ENCODE assay signal across 9 mouse cellular contexts in the genomic region with DNA sequence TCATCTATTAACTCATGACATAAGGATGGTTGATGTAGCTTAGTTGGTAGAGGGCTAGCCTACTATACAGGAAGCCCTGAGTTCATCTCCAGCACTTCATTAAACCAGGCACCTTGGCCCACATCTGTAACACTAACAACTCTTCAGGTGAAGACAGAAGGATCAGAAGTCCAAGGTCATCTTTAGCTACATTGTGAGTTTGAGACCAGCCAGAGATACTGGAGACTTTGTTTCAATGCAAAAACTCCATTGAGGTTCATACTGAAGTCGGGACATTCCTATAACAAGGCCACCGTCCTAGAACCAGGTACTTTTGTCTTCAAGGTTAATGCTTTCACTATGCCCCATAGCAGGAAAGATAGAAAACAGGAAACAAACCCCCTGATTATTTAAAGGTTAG. TPM values are rescaled to one million over a fixed set of nuclear protein-coding genes. Genes with fewer than 3 reads are reported as not detected.
DNase-seq lines count a peak whose midpoint lies in the region; ATAC-seq lines count a peak whose summit lies in the region.
"Had no signal": no experiment of that assay in that cellular context is flagged by ENCODE, and none has a peak within 500 bp of the region (broad histone marks: within the 10 kb centered on the region; RNA-seq: fewer than 3 reads in every experiment).

No protein-coding gene starts in this region.

- DNase-seq in hindbrain, embryonic 10.5 days (ENCODE audit: low spot score), result no peak
- no peak for DNase-seq in hindbrain, embryonic 11.5 days (ENCODE audit: low spot score)
- peak; percentile 23 for DNase-seq in ZHBTc4 (ENCODE audit: low read depth, low spot score)
- no peak for DNase-seq in frontal cortex, adult 2 months (ENCODE audit: extremely low spot score in 1 of 2, low spot score in 1 of 2)
- DNase-seq in thymus, postnatal 0 days (ENCODE audit: low spot score), result no peak
- no peak for DNase-seq in frontal cortex, postnatal 14 days (ENCODE audit: low spot score in 2 of 2)

- no peak overlapping the region for H3K4me2 ChIP-seq in hindbrain, embryonic 11.5 days (replicated peaks; ENCODE audit: low read depth, low read length)
- H3K4me2 ChIP-seq in hindbrain, embryonic 15.5 days, result peak overlapping the region; percentile 97
- peak overlapping the region; percentile 87; the same call in 1 of the 2 replicates for H3K4me2 ChIP-seq in midbrain, embryonic 12.5 days (replicated peaks)

- H3K9ac ChIP-seq in hindbrain, embryonic 11.5 days (ENCODE audit: low read depth, low read length), result no peak overlapping the region
- no peak overlapping the region for H3K9ac ChIP-seq in hindbrain, embryonic 15.5 days
- H3K9ac ChIP-seq in midbrain, embryonic 12.5 days (replicated peaks), result no peak overlapping the region

- WGBS in hindbrain, embryonic 10.5 days, result 84% methylated on average over 2 of the region's 2 CpGs
- 89% methylated on average over 2 of the region's 2 CpGs for WGBS in hindbrain, embryonic 11.5 days
- 84% methylated on average over 2 of the region's 2 CpGs for WGBS in hindbrain, embryonic 15.5 days
- 81% methylated on average over 2 of the region's 2 CpGs for WGBS in midbrain, embryonic 12.5 days

- H3K4me1 ChIP-seq in hindbrain, embryonic 10.5 days (replicated peaks), result peaks cover 29% of the 10 kb centered on the region
- peaks cover 3% of the 10 kb centered on the region; the same call in 1 of the 2 replicates for H3K4me1 ChIP-seq in hindbrain, embryonic 11.5 days (replicated peaks; ENCODE audit: control insufficient read depth, insufficient read depth, low read length)
- peaks cover 23% of the 10 kb centered on the region for H3K4me1 ChIP-seq in hindbrain, embryonic 15.5 days (replicated peaks)
- peaks cover 11% of the 10 kb centered on the region for H3K4me1 ChIP-seq in midbrain, embryonic 12.5 days

- no peak overlapping the region for H3K27ac ChIP-seq in hindbrain, embryonic 10.5 days
- no peak overlapping the region for H3K27ac ChIP-seq in hindbrain, embryonic 11.5 days (ENCODE audit: low read depth, low read length)
- H3K27ac ChIP-seq in hindbrain, embryonic 15.5 days (replicated peaks), result peak overlapping the region; percentile 93; the same call in 1 of the 2 replicates
- no peak overlapping the region; the same call in 1 of the 2 replicates for H3K27ac ChIP-seq in midbrain, embryonic 12.5 days (replicated peaks)

- H3K9me3 ChIP-seq in hindbrain, embryonic 10.5 days, result no peaks in the 10 kb centered on the region
- H3K9me3 ChIP-seq in hindbrain, embryonic 11.5 days (ENCODE audit: control insufficient read depth, low read length), result no peaks in the 10 kb centered on the region
- H3K9me3 ChIP-seq in hindbrain, embryonic 15.5 days, result no peaks in the 10 kb centered on the region
- no peaks in the 10 kb centered on the region for H3K9me3 ChIP-seq in midbrain, embryonic 12.5 days

- H3K4me3 ChIP-seq in hindbrain, embryonic 10.5 days, result peak overlapping the region; percentile 84; the same call in 1 of the 2 replicates
- no peak overlapping the region for H3K4me3 ChIP-seq in hindbrain, embryonic 11.5 days (ENCODE audit: low read depth, low read length)
- peak overlapping the region; percentile 78; the same call in 1 of the 2 replicates for H3K4me3 ChIP-seq in hindbrain, embryonic 15.5 days
- H3K4me3 ChIP-seq in midbrain, embryonic 12.5 days, result no peak overlapping the region

- H3K27me3 ChIP-seq in hindbrain, embryonic 10.5 days (ENCODE audit: insufficient read depth, poor library complexity, severe bottlenecking), result no peaks in the 10 kb centered on the region
- H3K27me3 ChIP-seq in hindbrain, embryonic 11.5 days (ENCODE audit: control insufficient read depth, insufficient read depth, low read length), result no peaks in the 10 kb centered on the region
- H3K27me3 ChIP-seq in hindbrain, embryonic 15.5 days, result no peaks in the 10 kb centered on the region
- no peaks in the 10 kb centered on the region for H3K27me3 ChIP-seq in midbrain, embryonic 12.5 days

- no peak for ATAC-seq in hindbrain, embryonic 11.5 days (ENCODE audit: low FRiP score)
- ATAC-seq in hindbrain, embryonic 15.5 days (ENCODE audit: low FRiP score, low read depth), result no peak
- ATAC-seq in midbrain, embryonic 12.5 days (ENCODE audit: low FRiP score, low read depth), result peak; percentile 4; the same call in 1 of the 2 replicates

- no peaks in the 10 kb centered on the region for H3K36me3 ChIP-seq in hindbrain, embryonic 10.5 days
- H3K36me3 ChIP-seq in hindbrain, embryonic 11.5 days (ENCODE audit: control insufficient read depth, insufficient read depth, low read length), result no peaks in the 10 kb centered on the region
- no peaks in the 10 kb centered on the region for H3K36me3 ChIP-seq in hindbrain, embryonic 15.5 days
- H3K36me3 ChIP-seq in midbrain, embryonic 12.5 days, result no peaks in the 10 kb centered on the region

RNA-seq across cellular contexts. Expression of a gene that starts 0.5 kb away (rescaled TPM):
- 24.4 and 27.4 TPM in 2 replicates for polyA plus RNA-seq in hindbrain, embryonic 10.5 days (2016; fragmentation: Nextera tagmentation; extraction: Ambion mirVana)
- polyA plus RNA-seq in hindbrain, embryonic 11.5 days (2014; fragmentation: Nextera tagmentation; extraction: Ambion mirVana), result 13.8 and 16.1 TPM in 2 replicates
- polyA plus RNA-seq in hindbrain, embryonic 15.5 days (2015; fragmentation: Nextera tagmentation; extraction: Ambion mirVana), result 17.6 and 18.9 TPM in 2 replicates
- polyA plus RNA-seq in midbrain, embryonic 12.5 days (2016; fragmentation: Nextera tagmentation; extraction: Ambion mirVana), result 19.8 and 20.9 TPM in 2 replicates
- polyA plus RNA-seq in frontal cortex, adult 2 months (2012; rRNA removed), result 13.3 and 13.9 TPM in 2 replicates
- polyA plus RNA-seq in thymus, postnatal 0 days (2015; fragmentation: Nextera tagmentation; extraction: Ambion mirVana), result 1.5 and 2.2 TPM in 2 replicates

RNA-seq across cellular contexts. Expression of a gene that starts 6.3 kb away (rescaled TPM):
- polyA plus RNA-seq in hindbrain, embryonic 10.5 days (2016; fragmentation: Nextera tagmentation; extraction: Ambion mirVana), result 235 and 314 TPM in 2 replicates
- polyA plus RNA-seq in hindbrain, embryonic 11.5 days (2014; fragmentation: Nextera tagmentation; extraction: Ambion mirVana), result 347 and 351 TPM in 2 replicates
- 431 and 452 TPM in 2 replicates for polyA plus RNA-seq in hindbrain, embryonic 15.5 days (2015; fragmentation: Nextera tagmentation; extraction: Ambion mirVana)
- 351 and 359 TPM in 2 replicates for polyA plus RNA-seq in midbrain, embryonic 12.5 days (2016; fragmentation: Nextera tagmentation; extraction: Ambion mirVana)
- 251 and 275 TPM in 2 replicates for polyA plus RNA-seq in frontal cortex, adult 2 months (2012; rRNA removed)
- 278 and 281 TPM in 2 replicates for polyA plus RNA-seq in thymus, postnatal 0 days (2015; fragmentation: Nextera tagmentation; extraction: Ambion mirVana)

RNA-seq across cellular contexts. Expression of a gene that starts 24.0 kb away (rescaled TPM):
- polyA plus RNA-seq in hindbrain, embryonic 10.5 days (2016; fragmentation: Nextera tagmentation; extraction: Ambion mirVana), result 4.6 and 4.9 TPM in 2 replicates
- polyA plus RNA-seq in hindbrain, embryonic 11.5 days (2014; fragmentation: Nextera tagmentation; extraction: Ambion mirVana), result 2.9 and 3.2 TPM in 2 replicates
- 3.2 and 4.9 TPM in 2 replicates for polyA plus RNA-seq in hindbrain, embryonic 15.5 days (2015; fragmentation: Nextera tagmentation; extraction: Ambion mirVana)
- 2.7 and 3.1 TPM in 2 replicates for polyA plus RNA-seq in midbrain, embryonic 12.5 days (2016; fragmentation: Nextera tagmentation; extraction: Ambion mirVana)
- 1.2 and 1.4 TPM in 2 replicates for polyA plus RNA-seq in frontal cortex, adult 2 months (2012; rRNA removed)
- 0.09 and 0.27 TPM in 2 replicates for polyA plus RNA-seq in thymus, postnatal 0 days (2015; fragmentation: Nextera tagmentation; extraction: Ambion mirVana)
- polyA plus RNA-seq: adrenal gland, adult 2 months had no signal

RNA-seq across cellular contexts. Expression of a gene that starts 57.7 kb away (rescaled TPM):
- polyA plus RNA-seq in hindbrain, embryonic 10.5 days (2016; fragmentation: Nextera tagmentation; extraction: Ambion mirVana), result 8.4 and 10.7 TPM in 2 replicates
- polyA plus RNA-seq in hindbrain, embryonic 11.5 days (2014; fragmentation: Nextera tagmentation; extraction: Ambion mirVana), result 7.5 and 11.0 TPM in 2 replicates
- 4.3 and 4.9 TPM in 2 replicates for polyA plus RNA-seq in hindbrain, embryonic 15.5 days (2015; fragmentation: Nextera tagmentation; extraction: Ambion mirVana)
- polyA plus RNA-seq in midbrain, embryonic 12.5 days (2016; fragmentation: Nextera tagmentation; extraction: Ambion mirVana), result 7.3 and 7.9 TPM in 2 replicates
- polyA plus RNA-seq in frontal cortex, adult 2 months (2012; rRNA removed), result 3.8 TPM in 2 replicates
- 5.2 and 6.1 TPM in 2 replicates for polyA plus RNA-seq in thymus, postnatal 0 days (2015; fragmentation: Nextera tagmentation; extraction: Ambion mirVana)

RNA-seq across cellular contexts. Expression of a gene that starts 57.9 kb away (rescaled TPM):
- 12.1 and 15.5 TPM in 2 replicates for polyA plus RNA-seq in hindbrain, embryonic 10.5 days (2016; fragmentation: Nextera tagmentation; extraction: Ambion mirVana)
- polyA plus RNA-seq in hindbrain, embryonic 11.5 days (2014; fragmentation: Nextera tagmentation; extraction: Ambion mirVana), result 9.4 and 14.0 TPM in 2 replicates
- 7.8 and 8.0 TPM in 2 replicates for polyA plus RNA-seq in hindbrain, embryonic 15.5 days (2015; fragmentation: Nextera tagmentation; extraction: Ambion mirVana)
- polyA plus RNA-seq in midbrain, embryonic 12.5 days (2016; fragmentation: Nextera tagmentation; extraction: Ambion mirVana), result 10.1 and 12.6 TPM in 2 replicates
- polyA plus RNA-seq in frontal cortex, adult 2 months (2012; rRNA removed), result 7.8 and 8.0 TPM in 2 replicates
- 4.6 and 5.4 TPM in 2 replicates for polyA plus RNA-seq in thymus, postnatal 0 days (2015; fragmentation: Nextera tagmentation; extraction: Ambion mirVana)

Comparison
In these comparisons a context has a peak if more than half of its experiments do, and no peak if none do; other contexts are left out.
1. H3K4me3 ChIP-seq: peak in hindbrain, embryonic 10.5 days (single experiment) and hindbrain, embryonic 15.5 days (single experiment); none in hindbrain, embryonic 11.5 days (single experiment) and midbrain, embryonic 12.5 days (single experiment).